Mouse (Mus musculus): ENCODE results near the gene Tmcc2.

Gene Tmcc2

GRCm38 (mm10) chr1:132315889-132316624, 75.0 kb downstream of the Tmcc2 start, which contains the start of gene Nuak2:
Nuak2 (plus strand) TSS chr1:132316126.
- DNase-seq (ENCODE audit: low spot score) = peak; percentile 80

GRCm38 (mm10) chr1:132312703-132313102, 78.4 kb downstream of the Tmcc2 start:
- peak; percentile 44 for DNase-seq (ENCODE audit: low spot score)

GRCm38 (mm10) chr1:132312043-132312442, 79.0 kb downstream of the Tmcc2 start:
- no peak for DNase-seq (ENCODE audit: low spot score)

GRCm38 (mm10) chr1:132311174-132311859, 79.8 kb downstream of the Tmcc2 start:
- no peak for DNase-seq (ENCODE audit: low spot score)

- DNase-seq (ENCODE audit: low spot score) = no peak
Observed at GRCm38 (mm10) chr1:132310754-132311153, 80.3 kb downstream of the Tmcc2 start.

- DNase-seq (ENCODE audit: low spot score) = no peak
Observed at GRCm38 (mm10) chr1:132308674-132309073, 82.4 kb downstream of the Tmcc2 start.

GRCm38 (mm10) chr1:132307962-132308361, 83.1 kb downstream of the Tmcc2 start:
- DNase-seq (ENCODE audit: low spot score) = no peak

GRCm38 (mm10) chr1:132306808-132307207, 84.3 kb downstream of the Tmcc2 start:
- no peak for DNase-seq (ENCODE audit: low spot score)
